Mouse (Mus musculus) 3134 (cell line): Measurements from ENCODE around the gene Bcat2.

ENCODE experiments used
- DNase-seq: peaks from one replicate; pipeline ENCODE4 v3.0.0-alpha.2; 2011; ENCODE audit warnings: low spot score; ENCODE audit not compliant: insufficient read length; ENCODE audit errors: extremely low read depth

Gene Bcat2

DNA sequence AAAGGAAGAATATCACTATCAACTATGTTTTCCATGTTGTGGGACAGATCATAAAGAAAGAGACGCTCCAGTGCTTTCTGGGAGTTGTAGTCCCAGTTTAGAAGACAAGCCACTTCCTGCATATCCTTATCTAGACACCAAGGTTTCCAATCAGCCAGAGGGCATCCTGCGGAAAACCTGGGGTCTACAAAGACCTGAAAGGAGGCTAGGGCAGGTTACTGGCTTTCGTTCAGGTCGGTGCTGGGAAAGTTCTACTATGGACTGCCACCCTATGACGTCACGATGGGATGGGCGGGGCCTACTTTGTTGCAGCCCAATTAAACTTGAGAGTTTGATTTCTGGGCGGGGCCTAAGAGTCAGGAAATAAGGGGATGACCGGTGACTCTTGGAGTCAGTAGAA lies 51.5 kb downstream of the Bcat2 start, which contains the start of gene Izumo1:
Gene Izumo1, plus strand, starts transcription at position 369 of the 400 bp plus-strand sequence.
- no peak for DNase-seq

DNA sequence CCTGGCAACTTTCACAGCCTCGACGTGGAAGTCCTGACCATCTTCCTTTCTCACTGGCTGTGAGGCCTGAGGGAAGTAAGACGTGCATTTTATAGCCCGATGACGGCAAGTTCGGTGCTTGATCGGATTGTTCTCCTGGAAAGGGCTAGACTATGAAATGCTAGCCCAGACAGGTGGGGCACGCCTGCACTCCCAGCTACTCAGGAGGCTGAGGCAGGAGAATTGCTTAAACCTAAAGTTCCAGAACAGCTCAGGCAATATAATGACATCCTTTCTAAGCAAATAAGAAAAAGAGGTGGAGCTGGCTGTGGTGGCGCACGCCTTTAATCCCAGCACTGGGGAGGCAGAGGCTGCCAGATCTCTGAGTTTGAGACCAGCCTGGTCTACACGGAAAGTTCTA lies 53.6 kb downstream of the Bcat2 start:
- DNase-seq = peak; percentile 35

DNA sequence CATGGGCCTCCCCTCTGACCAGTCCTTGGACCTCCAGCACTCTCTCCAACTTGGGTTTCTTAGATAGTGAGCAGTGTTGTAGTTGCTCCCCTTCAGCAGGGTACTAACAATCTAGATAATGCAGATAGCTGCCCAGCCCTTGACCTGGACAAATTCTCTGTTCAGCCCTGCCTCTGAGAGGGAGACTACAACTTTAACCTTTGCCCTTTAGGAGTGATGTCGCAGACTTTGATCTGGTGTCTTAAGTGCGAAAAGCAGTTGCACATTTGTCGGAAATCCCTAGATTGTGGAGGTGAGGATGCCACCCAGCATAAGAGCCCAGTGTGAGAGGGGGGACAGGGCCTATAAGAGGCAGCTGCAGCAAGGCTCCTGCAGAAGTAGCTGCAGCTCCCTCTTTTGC lies 54.8 kb downstream of the Bcat2 start:
- no peak for DNase-seq

DNA sequence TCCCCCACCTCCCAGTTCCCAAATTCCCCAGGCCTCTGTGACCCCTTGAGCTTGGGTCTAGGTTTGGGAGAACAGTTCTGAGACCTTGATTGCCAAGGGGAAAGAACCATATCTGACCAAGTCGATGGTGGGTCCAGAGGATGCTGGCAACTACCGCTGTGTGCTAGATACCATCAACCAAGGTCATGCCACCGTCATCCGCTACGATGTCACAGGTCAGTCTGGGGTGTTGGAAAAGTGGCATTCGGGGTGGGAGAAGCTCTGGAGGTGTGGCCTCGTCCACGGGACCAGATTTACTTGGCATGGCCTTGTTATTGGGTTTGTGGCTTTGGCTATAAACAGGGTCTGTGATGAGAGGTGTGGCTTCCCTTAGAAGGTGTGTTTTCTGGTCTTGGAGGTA lies 55.5 kb downstream of the Bcat2 start:
- DNase-seq = no peak

DNA sequence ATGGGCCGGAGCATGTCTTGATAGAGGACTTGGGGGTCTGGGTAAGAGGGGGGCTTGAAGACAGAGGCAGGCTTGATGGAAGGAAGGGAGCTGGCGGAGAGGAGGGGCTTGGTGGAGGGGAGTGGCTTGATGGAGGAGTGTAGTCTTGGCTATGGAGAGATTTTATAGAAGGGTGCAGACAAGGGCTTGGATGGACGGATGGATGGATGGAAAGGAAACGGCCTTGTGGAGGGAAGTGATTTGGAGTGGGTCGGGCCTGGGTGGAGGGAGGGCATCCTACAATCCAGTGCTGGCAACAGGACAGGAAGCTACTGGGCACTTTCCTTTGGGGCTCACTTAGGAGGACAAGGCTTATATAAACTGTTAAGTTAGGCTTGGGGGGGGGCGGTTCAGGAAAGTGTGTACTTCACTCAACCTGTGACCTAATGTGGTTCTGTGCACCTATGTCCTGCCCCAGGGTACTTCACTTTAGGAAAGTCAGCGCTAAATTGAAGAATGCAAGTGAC lies 56.7 kb downstream of the Bcat2 start:
- DNase-seq = no peak

DNA sequence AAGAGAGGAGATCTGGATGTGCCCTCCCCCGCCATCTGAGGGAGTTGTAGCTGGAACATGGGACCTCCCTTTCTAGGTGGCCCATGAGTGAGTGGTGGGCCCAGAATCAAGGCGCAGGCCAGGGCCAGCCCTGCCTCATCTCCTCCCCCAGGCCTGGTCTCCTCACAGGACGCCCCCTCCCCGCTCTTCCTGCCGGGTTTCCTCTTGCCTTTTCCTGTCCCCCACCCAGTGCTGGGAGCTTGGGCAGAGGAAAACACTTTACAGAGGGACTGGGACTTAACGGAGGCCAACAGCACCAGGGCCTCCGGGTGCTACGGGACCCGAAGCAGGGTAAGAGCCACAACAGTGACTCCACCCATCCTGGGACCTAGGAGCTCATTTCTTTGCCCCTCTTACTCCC lies 57.3 kb downstream of the Bcat2 start, which contains the start of gene Rasip1:
Gene Rasip1, plus strand, starts transcription at position 228 of the 400 bp plus-strand sequence.
- DNase-seq = no peak

DNA sequence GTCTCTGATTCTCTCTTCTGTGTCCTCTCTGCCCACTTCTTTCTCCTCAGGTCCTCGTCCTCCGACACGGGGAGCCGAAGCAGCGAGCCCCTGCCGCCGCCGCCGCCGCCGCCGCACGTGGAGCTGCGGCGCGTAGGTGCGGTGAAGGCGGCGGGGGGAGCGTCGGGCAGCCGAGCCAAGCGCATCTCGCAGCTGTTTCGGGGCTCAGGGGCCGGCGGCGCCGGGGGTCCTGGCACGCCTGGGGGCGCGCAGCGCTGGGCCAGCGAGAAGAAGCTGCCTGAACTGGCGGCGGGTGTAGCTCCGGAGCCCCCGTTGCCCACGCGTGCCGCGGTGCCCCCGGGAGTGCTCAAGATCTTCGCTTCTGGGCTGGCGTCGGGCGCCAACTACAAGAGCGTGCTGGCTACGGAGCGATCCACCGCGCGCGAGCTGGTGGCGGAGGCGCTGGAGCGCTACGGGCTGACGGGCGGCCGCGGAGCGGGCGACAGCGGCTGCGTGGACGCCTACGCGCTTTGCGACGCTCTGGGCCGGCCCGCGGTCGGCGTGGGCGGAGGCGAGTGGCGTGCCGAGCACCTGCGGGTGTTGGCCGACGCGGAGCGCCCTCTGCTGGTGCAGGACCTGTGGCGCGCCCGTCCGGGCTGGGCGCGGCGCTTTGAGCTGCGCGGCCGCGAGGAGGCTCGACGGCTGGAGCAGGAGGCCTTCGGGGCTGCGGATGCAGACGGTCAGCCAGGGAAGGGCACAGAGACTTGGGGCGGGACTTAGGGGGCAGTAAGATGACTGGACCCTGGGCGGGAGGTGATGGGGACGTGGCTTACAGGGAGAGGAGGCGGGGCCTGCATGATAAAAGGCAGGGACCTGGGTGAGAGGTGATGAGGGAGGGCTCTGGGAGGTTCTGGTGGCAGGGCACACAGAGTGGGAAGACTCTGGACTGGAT lies 58.7 kb downstream of the Bcat2 start:
- no peak for DNase-seq

DNA sequence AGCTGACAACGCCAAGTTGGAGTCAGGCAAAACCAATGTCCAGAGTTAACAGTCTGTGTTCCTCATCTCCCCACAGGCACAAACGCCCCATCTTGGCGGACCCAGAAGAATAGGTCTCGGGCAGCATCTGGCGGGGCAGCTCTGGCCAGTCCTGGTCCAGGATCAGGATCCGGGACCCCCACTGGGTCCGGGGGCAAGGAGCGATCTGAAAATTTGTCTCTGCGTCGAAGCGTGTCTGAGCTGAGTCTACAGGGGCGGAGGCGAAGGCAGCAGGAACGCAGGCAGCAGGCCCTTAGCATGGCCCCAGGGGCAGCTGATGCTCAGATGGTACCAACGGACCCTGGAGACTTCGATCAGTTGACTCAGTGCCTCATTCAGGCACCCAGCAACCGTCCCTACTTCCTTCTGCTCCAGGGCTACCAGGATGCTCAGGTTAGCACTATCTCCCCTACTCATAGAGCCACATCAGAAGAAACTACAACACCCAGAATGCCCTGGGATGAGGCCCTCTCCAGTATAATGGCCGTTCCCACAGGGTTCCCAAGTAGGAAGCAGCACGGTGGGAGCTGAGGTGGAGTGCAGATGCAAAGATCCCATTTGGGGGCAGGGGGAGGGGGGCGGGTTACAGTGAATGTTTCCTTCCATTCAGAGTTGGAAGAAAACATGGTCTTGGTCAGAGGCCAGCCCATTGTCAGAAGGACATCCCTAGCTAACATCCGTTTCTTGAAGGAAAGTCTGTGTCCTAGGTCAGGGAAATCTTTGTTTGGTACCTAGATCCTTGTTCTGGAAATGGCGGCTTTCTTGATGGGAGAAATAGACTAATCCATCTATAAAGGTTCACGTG lies 60.3 kb downstream of the Bcat2 start:
- no peak for DNase-seq

DNA sequence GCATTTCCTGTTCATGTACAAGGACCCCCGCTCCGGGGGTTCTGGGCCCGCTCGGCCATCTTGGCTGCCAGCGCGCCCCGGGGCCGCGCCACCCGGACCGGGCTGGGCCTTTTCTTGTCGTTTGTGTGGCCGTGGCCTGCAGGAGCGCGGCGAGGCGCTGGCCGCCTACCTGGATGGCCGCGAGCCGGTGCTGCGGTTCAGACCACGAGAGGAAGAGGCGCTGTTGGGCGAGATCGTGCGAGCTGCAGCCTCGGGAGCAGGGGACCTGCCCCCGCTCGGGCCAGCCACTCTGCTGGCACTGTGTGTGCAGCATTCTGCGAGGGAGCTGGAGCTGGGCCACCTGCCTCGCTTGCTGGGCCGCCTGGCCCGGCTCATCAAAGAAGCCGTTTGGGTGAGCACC lies 62.5 kb downstream of the Bcat2 start:
- DNase-seq = no peak

DNA sequence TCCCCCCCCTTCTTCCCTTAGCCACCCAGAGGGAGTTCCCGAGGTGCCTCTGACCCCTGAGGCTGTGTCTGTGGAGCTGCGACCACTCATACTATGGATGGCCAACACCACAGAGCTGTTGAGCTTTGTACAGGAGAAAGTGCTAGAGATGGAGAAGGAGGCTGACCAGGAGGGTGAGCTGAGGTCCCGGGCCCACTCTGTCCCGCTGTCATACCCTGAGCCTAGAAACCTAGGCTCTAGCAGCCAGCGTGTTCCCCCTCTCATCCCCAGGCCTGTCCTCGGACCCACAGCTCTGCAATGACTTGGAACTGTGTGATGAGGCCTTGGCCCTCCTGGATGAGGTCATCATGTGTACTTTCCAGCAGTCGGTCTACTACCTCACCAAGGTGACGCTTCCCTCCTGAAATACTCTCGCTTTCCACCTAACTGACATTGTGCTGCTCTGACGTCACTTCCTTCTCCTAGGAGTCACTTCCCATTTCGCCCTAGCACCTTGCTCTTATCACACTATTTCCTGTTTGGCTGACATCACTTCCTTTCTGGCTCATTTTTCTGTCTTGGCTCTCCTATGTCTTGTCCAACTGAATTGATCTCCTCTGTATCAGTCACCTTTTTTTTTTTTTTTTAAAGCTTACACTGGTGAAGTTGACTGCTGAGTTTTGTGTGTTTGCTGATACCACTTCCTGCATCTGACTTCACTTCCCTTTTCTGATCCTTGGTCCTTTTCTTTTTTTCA lies 65.2 kb downstream of the Bcat2 start:
- DNase-seq = no peak

DNA sequence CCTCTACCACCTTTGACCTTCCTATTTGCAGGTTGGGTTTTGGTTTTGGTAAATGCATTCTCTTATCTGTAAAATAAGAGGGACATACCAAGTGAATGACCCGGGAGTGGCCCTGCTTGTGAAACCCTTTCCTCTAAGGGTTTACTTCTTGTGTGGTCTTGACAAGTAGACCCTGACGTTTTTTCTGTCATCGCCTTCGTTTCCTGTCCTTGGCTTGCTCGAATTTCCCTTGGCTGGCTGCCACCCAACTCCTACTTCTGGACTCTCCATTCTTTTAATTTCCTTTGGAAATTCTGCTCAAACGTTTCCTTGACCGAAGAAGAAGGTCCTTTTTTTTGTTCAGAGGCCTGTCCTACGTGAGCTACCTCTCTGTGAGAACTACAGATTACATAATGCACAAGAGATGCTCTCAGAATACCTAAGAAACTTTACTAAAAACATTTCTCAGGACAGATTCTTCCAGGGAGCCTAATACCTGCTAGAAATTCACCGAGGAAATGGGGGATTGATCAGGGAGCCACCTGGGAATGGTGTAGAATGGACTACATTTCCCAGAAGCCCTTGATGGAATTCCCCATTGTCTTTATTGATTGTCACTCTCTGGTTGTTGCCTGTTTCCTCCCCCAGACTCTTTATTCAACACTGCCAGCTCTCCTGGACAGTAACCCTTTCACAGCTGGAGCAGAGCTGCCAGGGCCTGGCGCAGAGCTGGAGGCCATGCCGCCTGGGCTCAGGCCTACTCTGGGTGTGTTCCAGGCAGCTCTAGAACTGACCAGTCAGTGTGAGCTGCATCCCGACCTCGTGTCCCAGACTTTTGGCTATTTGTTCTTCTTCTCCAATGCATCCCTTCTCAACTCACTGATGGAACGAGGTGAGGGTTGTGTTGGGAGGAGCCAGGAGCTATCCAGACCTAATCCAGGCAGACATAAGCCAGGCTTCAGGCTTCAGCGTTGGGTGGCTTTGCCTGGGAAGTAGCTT lies 66.0 kb downstream of the Bcat2 start:
- no peak for DNase-seq

DNA sequence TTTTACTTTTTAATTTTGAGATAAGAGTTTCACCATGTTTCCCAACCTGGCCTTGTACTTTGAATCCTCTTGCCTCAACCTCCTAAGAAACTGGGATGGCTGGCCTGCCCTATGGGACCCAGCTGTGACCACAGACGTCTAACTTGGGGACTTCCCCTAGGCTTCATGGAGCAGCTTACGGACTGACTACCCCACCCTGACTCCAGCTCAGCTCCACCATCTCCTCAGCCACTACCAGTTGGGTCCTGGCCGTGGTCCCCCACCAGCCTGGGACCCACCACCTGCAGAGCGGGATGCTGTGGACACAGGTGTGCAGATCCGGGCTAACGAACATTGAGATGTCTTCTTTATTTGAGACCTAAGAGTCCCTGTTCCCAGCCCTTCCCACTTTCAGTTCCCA lies 67.8 kb downstream of the Bcat2 start:
- DNase-seq = no peak

DNA sequence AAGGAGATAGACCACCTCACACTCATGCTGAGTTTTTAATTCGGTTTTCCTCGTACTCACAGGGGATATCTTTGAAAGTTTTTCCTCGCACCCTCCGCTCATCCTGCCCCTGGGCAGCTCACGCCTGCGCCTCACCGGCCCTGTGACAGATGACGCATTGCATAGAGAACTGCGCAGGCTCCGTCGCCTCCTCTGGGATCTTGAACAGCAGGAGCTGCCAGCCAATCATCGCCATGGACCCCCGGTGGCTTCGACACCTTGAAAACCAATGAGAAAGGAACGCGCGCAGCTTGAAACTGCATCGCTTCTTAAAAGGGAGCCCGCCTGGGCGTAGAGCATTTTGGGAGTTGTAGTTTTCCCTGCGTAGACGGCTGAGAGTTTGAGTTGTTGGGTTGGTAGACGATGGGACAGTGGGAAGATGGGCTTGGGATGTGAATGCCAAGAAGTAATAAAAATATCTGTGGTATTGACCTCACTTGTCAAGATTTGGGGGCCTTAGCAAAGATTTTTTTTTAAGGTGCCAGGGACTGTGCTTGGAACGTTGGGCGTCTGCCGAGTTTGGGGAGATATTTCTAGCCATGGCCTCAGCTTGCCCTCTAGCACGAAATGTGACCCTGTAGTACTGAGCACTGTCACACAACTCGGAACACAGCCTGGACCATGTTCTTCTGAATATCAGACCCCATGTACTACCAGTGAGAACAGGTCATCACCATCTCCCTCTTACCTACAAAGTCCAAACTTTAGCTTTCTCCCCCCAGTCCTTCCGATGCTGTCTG lies 68.9 kb downstream of the Bcat2 start:
- no peak for DNase-seq
